Mouse (Mus musculus) bone marrow, adult 2 months (tissue): ENCODE data around the gene Panx1.

Experiments
- CTCF ChIP-seq: fragments of 200-500 bp; IDR thresholded peaks from 2 replicates; pipeline ENCODE4 v1.5.1; 2011; ENCODE audit warnings: low read length, control low read depth; ENCODE audit not compliant: control insufficient read depth, insufficient read depth
- POLR2A ChIP-seq: fragments of 200-500 bp; IDR thresholded peaks from 2 replicates; pipeline ENCODE4 v1.6.1; 2011; ENCODE audit warnings: low read depth, mild to moderate bottlenecking, control low read depth, low read length, borderline replicate concordance; ENCODE audit not compliant: control insufficient read depth

DNA sequence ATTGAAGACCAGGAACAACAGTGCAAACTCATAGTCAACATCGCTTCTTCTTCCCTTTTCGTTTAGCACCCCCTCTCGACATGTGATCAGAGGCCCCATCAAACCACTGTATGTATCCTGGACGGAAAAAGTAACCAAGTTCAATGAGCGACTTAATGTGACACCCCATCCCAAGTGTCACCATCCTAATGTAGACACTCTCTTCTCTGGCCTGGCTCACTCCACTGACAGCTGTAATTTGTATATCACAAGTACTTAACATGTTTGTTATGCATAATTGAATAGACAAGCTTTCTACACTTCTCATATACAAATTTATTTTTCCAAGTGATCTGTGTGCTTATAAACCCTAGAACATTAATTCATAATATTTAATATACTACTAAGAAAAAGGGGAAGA, 15.6 kb upstream of the Panx1 start:
- TF ChIP-seq CTCF (no peak), POLR2A (no peak)
